Mouse (Mus musculus) frontal cortex, adult 2 months (tissue): ENCODE measurements around the gene Hand2. TPM values are rescaled to one million over a fixed set of nuclear protein-coding genes. Genes with fewer than 3 reads are reported as not detected.

Source experiments
- DNase-seq, 2 experiments: peaks; one replicate each; pipeline ENCODE4 v3.0.0; 2022; ENCODE audit warnings: low spot score in 1 of 2; ENCODE audit errors: extremely low spot score in 1 of 2
- polyA plus RNA-seq: library from polyadenylated mRNA; depleted of rRNA; stranded (reverse); fragments of >200 nt; gene quantifications from 2 replicates; pipeline ENCODE4 v1.2.3, GENCODE M21; 2012

Gene Hand2
- polyA plus RNA-seq, 1 experiment = 0.04 TPM

GRCm38 (mm10) chr8:57340840-57341540 is 20.2 kb downstream of the Hand2 start:
- no peak for DNase-seq

GRCm38 (mm10) chr8:57341541-57341840 is 20.7 kb downstream of the Hand2 start:
- DNase-seq = no peak

- DNase-seq = no peak
Measured at GRCm38 (mm10) chr8:57342386-57343090, 21.8 kb downstream of the Hand2 start.

GRCm38 (mm10) chr8:57343731-57344315 is 23.0 kb downstream of the Hand2 start:
- no peak for DNase-seq

- DNase-seq = no peak
Measured at GRCm38 (mm10) chr8:57344956-57345870, 24.4 kb downstream of the Hand2 start.

GRCm38 (mm10) chr8:57346371-57346770 is 25.6 kb downstream of the Hand2 start:
- DNase-seq = no peak

- DNase-seq = no peak
Measured at GRCm38 (mm10) chr8:57347141-57347540, 26.4 kb downstream of the Hand2 start.

GRCm38 (mm10) chr8:57348251-57348650 is 27.5 kb downstream of the Hand2 start:
- DNase-seq = no peak

- no peak for DNase-seq
Measured at GRCm38 (mm10) chr8:57348866-57349520, 28.2 kb downstream of the Hand2 start.

- DNase-seq = no peak
Measured at GRCm38 (mm10) chr8:57351861-57352260, 31.1 kb downstream of the Hand2 start.

GRCm38 (mm10) chr8:57353346-57354305 is 32.8 kb downstream of the Hand2 start:
- peak in 1 of 2 experiments; percentile 35 for DNase-seq

GRCm38 (mm10) chr8:57354876-57355275 is 34.1 kb downstream of the Hand2 start:
- DNase-seq = no peak

GRCm38 (mm10) chr8:57356529-57357325 is 35.9 kb downstream of the Hand2 start:
- no peak for DNase-seq

GRCm38 (mm10) chr8:57360493-57360892 is 39.7 kb downstream of the Hand2 start:
- DNase-seq = no peak

GRCm38 (mm10) chr8:57361003-57361805 is 40.4 kb downstream of the Hand2 start:
- no peak for DNase-seq

GRCm38 (mm10) chr8:57362881-57363280 is 42.1 kb downstream of the Hand2 start:
- no peak for DNase-seq

GRCm38 (mm10) chr8:57374044-57374443 is 53.3 kb downstream of the Hand2 start:
- no peak for DNase-seq
